Mouse (Mus musculus) testis, adult 2 months (tissue): Measurements from ENCODE around the gene Rab30. TPM values are rescaled to one million over a fixed set of nuclear protein-coding genes. Genes with fewer than 3 reads are reported as not detected.

Source experiments
- H3K27ac ChIP-seq: fragments of 200-500 bp; 2 replicates; pipeline ENCODE4 v1.5.1; 2012; ENCODE audit warnings: low read depth, low read length; ENCODE audit not compliant: control insufficient read depth, insufficient read depth
- H3K27me3 ChIP-seq: fragments of 200-500 bp; 2 replicates; pipeline ENCODE4 v1.6.1; 2012; ENCODE audit warnings: mild to moderate bottlenecking, low read length, moderate library complexity; ENCODE audit not compliant: control insufficient read depth, insufficient read depth
- H3K36me3 ChIP-seq: fragments of 200-500 bp; 2 replicates; pipeline ENCODE4 v1.6.1; 2012; ENCODE audit warnings: mild to moderate bottlenecking, low read length; ENCODE audit not compliant: control insufficient read depth, insufficient read depth
- H3K4me1 ChIP-seq: fragments of 200-500 bp; 2 replicates; pipeline ENCODE4 v1.6.1; 2012; ENCODE audit warnings: low read length; ENCODE audit not compliant: control insufficient read depth, insufficient read depth
- H3K4me3 ChIP-seq: fragments of 200-500 bp; 2 replicates; pipeline ENCODE4 v1.5.1; 2012; ENCODE audit warnings: low read depth, mild to moderate bottlenecking, low read length, moderate library complexity, mixed read lengths; ENCODE audit not compliant: control insufficient read depth
- CTCF ChIP-seq: fragments of 200-500 bp; IDR thresholded peaks from 2 replicates; pipeline ENCODE4 v1.5.1; 2012; ENCODE audit warnings: low read depth, mild to moderate bottlenecking, inconsistent platforms, low read length, moderate library complexity; ENCODE audit not compliant: control insufficient read depth, insufficient read depth, insufficient replicate concordance
- POLR2A ChIP-seq: fragments of 200-500 bp; IDR thresholded peaks from 2 replicates; pipeline ENCODE4 v1.6.1; 2012; ENCODE audit warnings: low read depth, mild to moderate bottlenecking, inconsistent platforms, low read length, moderate library complexity; ENCODE audit not compliant: control insufficient read depth
- polyA plus RNA-seq: library from polyadenylated mRNA; depleted of rRNA; stranded (reverse); fragments of >200 nt; gene quantifications from 2 replicates; pipeline ENCODE4 v1.2.3, GENCODE M21; 2012

Rab30 gene
- polyA plus RNA-seq, 1 experiment: 1.3 TPM

GRCm38 (mm10) chr7:92817886-92818285 is 76.5 kb downstream of the Rab30 start:
- TF ChIP-seq CTCF (no peak), POLR2A (no peak)
- no peaks in the 10 kb centered on the region for H3K4me1 ChIP-seq

GRCm38 (mm10) chr7:92819656-92820055 is 78.3 kb downstream of the Rab30 start:
- Histone ChIP-seq H3K4me3 (no peak overlapping the region), H3K27ac (no peak overlapping the region), H3K4me1 (no peaks in the 10 kb centered on the region), H3K27me3 (no peaks in the 10 kb centered on the region), H3K36me3 (no peaks in the 10 kb centered on the region)
- TF ChIP-seq POLR2A: no peak
- no peak for TF ChIP-seq CTCF

More at GRCm38 (mm10) chr7:92817886-92818285, 76.5 kb downstream of the Rab30 start:
- H3K27ac ChIP-seq: no peak overlapping the region
- H3K4me3 ChIP-seq: no peak overlapping the region
- no peaks in the 10 kb centered on the region for H3K27me3 ChIP-seq
- no peaks in the 10 kb centered on the region for H3K36me3 ChIP-seq

- Histone ChIP-seq H3K27me3 (no peaks in the 10 kb centered on the region), H3K4me3 (no peak overlapping the region), H3K4me1 (no peaks in the 10 kb centered on the region), H3K27ac (no peak overlapping the region), H3K36me3 (no peaks in the 10 kb centered on the region)
- TF ChIP-seq POLR2A: no peak
- TF ChIP-seq CTCF: no peak
Measured at GRCm38 (mm10) chr7:92820410-92820809, 79.0 kb downstream of the Rab30 start.

- Histone ChIP-seq H3K4me1 (no peaks in the 10 kb centered on the region), H3K4me3 (no peak overlapping the region), H3K36me3 (no peaks in the 10 kb centered on the region), H3K27ac (no peak overlapping the region), H3K27me3 (no peaks in the 10 kb centered on the region)
- TF ChIP-seq CTCF: no peak
- no peak for TF ChIP-seq POLR2A
Measured at GRCm38 (mm10) chr7:92820941-92821465, 79.6 kb downstream of the Rab30 start.

GRCm38 (mm10) chr7:92821871-92822270 is 80.5 kb downstream of the Rab30 start:
- TF ChIP-seq POLR2A: no peak
- TF ChIP-seq CTCF: no peak
- no peaks in the 10 kb centered on the region for H3K27me3 ChIP-seq
- no peak overlapping the region for H3K4me3 ChIP-seq
- no peaks in the 10 kb centered on the region for H3K4me1 ChIP-seq
- H3K27ac ChIP-seq: no peak overlapping the region
- H3K36me3 ChIP-seq: no peaks in the 10 kb centered on the region

- TF ChIP-seq CTCF (no peak), POLR2A (no peak)
- Histone ChIP-seq H3K4me1 (no peaks in the 10 kb centered on the region), H3K27me3 (no peaks in the 10 kb centered on the region), H3K27ac (no peak overlapping the region), H3K4me3 (no peak overlapping the region), H3K36me3 (no peaks in the 10 kb centered on the region)
Measured at GRCm38 (mm10) chr7:92822409-92823101, 81.2 kb downstream of the Rab30 start.

- no peaks in the 10 kb centered on the region for H3K4me1 ChIP-seq
- no peak overlapping the region for H3K4me3 ChIP-seq
- no peak for TF ChIP-seq POLR2A
- no peak for TF ChIP-seq CTCF
- H3K36me3 ChIP-seq: no peaks in the 10 kb centered on the region
- H3K27me3 ChIP-seq: no peaks in the 10 kb centered on the region
- H3K27ac ChIP-seq: no peak overlapping the region
Measured at GRCm38 (mm10) chr7:92826248-92826647, 84.8 kb downstream of the Rab30 start.

- no peaks in the 10 kb centered on the region for H3K4me1 ChIP-seq
- H3K27ac ChIP-seq: no peak overlapping the region
- no peak for TF ChIP-seq POLR2A
- no peak for TF ChIP-seq CTCF
- no peaks in the 10 kb centered on the region for H3K27me3 ChIP-seq
- H3K36me3 ChIP-seq: no peaks in the 10 kb centered on the region
- no peak overlapping the region for H3K4me3 ChIP-seq
Measured at GRCm38 (mm10) chr7:92827981-92828380, 86.6 kb downstream of the Rab30 start.
